Mouse (Mus musculus) cerebellum, postnatal 4 days (tissue): ENCODE results near the gene Ptx3.

ENCODE experiments used
- DNase-seq, 2 experiments: peaks; one replicate each; pipeline ENCODE4 v3.0.0; 2022; ENCODE audit warnings: low spot score in 2 of 2, mixed read lengths in 1 of 2

The Ptx3 gene

DNA sequence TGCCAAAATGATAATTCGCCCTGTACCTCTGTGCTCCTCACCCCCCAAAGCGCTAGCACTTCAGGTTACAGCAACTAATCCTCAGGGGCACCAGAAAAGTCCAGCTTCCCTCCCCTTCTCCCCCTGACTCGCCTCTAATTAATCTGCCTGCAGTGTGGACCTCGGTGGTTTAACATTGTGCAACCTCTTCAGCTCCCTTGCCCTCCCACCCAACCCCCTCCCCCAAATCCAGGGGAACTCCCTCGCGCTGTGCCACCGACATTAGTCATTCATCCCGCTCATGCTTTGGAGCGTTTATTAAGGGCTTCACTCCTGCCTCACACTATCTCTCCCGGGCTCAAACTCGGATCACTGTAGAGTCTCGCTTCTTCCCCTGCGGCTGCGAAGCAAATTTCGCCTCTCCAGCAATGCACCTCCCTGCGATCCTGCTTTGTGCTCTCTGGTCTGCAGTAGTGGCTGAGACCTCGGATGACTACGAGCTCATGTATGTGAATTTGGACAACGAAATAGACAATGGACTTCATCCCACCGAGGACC lies at the start of gene Ptx3:
TSS of gene Ptx3 (plus strand) at position 256 of the 537 bp plus-strand sequence.
- DNase-seq: no peak

DNA sequence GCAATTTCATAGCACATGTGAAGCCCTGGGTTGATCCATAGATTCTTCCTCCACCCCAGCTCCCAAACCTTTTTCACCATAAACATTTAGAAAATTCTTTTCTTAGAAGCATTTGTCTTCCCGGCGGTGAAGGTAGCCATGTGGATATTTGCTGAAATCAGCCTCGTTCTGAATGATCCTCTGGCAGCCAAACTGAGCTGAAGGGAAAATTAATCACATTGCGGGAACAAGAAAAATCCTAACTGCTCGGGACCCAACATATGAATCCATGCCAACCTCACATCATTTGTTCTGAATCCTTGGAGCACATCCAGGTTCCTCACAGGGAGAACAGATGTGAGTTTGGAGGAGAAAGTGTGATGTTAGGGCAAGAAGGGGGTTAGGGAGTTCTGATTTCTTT lies 46.8 kb upstream of the Ptx3 start:
- DNase-seq: peak in 1 of 2 experiments; percentile 12

DNA sequence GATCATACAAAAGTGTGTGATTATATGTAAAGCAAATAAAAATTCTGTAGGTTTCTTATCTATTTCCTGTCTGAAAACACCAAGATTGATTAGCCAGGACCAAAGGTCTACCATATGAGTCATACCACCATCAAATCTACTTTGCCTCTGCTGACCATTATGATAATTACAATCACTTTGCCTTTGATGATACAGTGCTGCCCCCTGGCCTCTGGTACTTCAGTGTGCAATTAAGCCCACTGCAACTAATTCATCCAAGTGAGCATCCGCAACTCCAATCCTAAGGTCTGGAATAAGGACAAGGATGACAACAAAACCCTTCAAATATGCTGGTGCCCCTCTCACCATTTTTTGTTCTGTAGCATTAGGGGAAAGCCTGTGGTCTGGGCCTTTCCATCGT lies 40.1 kb upstream of the Ptx3 start:
- DNase-seq: no peak

DNA sequence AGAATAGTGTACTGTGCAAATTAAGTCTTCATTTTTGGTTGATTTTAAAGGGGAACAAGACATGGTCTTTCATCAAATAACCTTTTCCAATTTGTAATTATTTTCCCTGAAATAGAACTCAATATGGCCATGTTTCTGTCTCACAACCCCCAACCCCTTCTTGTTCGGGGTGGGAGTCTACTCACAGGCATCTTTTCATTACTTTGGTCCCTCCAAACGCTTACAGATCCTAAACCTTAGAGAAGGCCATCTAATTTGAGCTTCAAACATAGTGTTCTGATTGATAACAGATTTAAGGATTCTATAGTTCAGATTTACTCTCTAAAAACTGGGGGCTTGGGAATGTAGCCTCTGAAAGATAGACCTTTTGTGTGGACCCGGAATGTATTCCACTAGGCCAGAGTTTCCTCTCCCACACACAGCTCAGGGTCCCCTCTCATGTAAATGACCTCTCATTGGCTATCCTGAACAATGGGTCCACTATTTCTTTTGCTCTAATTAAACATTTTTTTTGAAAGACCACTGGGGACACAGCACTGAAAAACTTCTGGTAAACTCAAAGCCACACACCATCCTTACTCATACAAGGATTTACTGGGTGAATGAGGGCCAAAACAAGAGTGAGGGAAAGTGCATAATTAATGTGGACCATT lies 25.7 kb upstream of the Ptx3 start:
- no peak for DNase-seq

DNA sequence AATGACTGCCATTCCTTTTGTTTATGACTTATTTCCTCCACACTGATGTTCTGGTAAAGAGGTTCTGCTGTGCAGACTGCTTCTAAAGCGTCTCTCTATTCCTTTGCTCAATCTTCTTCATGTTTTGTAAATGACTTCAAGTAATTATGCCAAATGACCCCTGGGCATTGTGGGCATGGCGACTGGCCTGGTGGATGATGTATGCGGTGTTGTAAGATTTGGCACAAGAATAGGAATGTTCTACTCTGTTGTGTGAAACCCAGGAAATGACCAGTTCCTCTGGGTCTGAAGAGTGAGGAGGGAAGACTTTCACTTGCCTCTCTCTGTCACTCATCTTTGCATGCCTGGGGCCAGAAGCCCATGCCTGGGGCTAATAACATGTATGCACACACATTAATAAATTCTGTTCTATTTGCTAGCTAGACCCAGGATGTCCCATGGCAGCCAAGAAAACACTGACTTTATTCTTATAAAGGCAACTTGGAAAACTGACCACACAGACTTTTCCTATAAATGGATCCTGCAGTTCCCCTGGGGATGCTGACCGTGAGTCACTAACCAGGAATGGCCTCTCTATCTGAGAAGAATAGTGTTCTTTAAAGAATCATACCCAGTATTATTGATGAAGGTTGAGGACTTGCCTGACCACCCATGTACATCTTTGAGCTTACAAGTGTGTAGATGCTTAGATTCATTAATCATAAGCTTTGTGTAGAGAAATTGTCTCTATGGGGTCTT lies 10.7 kb upstream of the Ptx3 start:
- no peak for DNase-seq

DNA sequence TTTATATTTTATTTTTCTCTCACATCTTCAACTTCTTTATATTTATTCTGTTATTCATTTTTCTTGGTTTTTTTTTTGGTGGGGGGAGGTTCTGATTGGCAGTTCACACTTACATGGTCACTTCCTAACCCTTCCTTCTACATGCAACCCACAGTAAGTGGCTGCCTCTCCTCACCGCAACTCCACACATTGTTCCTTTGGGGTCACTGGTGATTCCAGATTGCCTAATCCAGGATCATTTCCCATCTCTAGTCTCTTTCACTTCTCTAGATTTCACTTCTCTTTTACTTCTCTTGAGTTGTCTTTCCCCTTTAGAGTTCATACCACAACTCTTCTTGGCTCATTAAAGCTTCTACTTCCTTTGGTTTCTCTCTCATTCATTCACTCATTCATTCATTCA lies 6.2 kb upstream of the Ptx3 start:
- DNase-seq: no peak

DNA sequence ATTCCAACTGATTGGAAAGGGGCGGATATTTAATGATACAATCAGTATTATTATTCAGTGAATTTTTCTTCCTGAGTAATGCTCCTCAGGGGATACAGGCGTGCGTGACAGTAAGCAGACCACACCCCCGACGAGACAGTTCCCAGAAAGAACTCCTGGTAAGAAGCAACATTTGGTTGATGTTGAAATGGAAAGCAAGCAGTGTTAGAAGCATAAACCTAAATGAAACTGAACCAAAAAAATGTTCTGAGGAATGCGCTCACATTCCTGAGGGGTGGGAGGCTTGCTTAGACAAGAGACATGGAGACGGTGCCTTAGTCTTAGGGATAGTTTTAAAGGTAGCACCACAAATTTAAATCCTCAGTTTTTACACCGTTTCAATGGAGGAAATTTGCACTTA lies 4.0 kb upstream of the Ptx3 start:
- DNase-seq: no peak

DNA sequence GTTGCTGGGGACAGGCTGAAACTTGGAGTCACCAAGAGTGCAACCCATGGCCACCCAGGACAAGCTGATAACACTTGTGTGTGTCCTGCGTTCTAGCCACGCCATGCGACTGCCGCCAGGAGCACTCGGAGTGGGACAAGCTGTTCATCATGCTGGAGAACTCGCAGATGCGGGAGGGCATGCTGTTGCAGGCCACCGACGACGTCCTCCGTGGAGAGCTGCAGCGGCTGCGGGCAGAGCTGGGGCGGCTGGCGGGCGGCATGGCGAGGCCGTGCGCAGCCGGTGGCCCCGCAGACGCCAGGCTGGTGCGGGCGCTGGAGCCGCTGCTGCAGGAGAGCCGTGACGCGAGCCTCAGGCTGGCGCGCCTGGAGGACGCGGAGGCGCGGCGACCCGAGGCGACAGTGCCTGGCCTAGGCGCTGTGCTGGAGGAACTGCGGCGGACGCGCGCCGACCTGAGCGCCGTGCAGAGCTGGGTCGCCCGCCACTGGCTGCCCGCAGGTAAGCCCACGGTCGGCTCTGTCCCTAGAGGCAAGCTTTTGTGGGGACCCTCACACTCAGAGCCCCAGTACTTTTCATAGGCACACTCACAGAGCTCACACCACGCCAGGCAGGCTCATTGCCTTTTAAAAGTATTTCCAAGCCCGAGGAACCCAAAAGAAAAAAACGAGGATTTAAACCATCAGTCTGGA lies 988 bp downstream of the Ptx3 start:
- DNase-seq: peak in 1 of 2 experiments; percentile 45

DNA sequence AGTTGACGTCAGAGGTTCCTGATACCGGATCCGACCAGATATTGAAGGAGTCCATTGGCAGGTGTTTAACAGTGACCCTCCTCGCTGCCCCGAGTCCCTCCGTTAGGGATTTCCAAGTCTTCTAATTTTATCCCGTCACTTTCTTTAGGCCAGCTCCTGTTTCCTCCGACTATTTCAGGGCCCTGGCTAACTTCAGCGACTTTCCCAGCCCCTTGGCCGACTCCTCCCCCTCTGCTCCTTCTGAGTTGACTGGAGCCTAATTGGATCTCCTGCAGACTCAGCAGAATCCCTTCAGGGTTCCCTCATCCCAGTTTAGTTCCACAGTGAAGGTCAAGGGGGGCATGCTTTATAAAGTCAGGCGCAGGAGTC lies 1.5 kb downstream of the Ptx3 start:
- no peak for DNase-seq

DNA sequence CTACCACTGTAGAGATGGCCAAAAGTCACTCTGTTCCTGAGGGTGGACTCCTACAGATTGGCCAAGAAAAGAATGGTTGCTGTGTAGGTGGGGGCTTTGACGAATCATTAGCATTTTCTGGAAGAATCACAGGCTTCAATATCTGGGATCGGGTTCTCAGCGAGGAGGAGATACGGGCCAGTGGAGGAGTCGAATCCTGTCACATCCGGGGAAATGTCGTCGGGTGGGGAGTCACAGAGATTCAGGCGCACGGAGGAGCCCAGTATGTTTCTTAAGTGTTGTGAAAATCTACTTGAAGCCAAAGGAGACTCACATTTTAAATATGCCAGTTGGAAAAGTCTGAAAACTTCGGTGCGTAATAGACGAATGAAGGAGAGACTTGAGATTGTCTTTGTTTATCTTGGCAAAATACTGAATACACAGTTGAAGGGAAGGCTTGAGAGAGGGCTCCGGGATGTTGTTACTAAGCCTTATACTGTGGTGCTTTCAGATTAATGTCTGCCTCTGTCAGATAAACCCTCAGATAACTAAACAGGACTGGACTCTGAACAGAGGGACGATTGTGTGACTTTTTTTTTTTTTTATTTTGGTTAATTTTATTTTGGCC lies 5.3 kb downstream of the Ptx3 start:
- no peak for DNase-seq

DNA sequence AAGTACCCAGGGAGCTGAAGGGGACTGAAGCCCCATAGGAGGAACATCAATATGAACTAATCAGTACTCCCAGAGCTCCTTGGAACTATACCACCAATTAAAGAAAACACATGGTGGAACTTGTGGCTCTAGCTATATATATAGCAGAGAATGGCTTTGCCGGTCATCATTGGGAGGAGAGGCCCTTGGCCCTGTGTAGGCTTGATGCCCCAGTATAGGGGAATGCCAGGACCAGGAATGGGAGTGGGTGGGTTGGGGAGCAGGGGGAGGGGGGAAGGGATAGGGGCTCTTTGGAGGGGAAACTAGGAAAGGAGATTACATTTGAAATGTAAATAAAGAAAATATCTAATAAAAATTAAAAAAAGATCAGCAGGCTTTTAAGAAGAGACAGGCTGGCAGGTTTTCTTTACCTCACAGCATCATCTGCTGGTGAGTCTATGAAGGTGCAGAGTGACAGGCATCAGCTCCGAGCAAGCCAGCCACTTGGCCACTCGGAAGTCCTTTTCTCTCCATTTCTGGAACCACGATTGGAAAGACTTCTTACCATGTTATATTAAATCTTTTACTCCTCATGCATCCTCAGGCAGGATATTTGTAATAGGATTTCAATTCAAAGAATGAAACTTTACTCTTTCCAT lies 16.6 kb downstream of the Ptx3 start:
- DNase-seq: peak in 1 of 2 experiments; percentile 18

DNA sequence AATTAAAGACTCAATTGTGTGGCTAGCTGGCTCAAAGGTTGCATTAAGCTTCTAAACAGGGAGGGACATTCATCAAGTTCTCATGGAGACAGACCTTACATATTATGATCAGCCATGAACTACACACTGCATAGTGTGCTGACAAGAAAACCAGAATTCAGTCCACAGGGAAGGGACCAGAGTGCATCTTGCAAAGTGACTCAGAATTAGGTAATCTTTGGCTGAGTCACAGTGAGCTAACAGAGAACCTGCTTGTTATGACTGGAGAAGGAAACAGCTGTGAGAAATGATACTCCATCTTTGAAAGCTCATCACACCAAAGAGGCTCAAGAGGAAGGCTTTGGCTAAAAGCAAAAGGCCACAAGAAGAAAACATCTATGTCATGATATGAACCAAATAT lies 20.8 kb downstream of the Ptx3 start:
- DNase-seq: no peak

DNA sequence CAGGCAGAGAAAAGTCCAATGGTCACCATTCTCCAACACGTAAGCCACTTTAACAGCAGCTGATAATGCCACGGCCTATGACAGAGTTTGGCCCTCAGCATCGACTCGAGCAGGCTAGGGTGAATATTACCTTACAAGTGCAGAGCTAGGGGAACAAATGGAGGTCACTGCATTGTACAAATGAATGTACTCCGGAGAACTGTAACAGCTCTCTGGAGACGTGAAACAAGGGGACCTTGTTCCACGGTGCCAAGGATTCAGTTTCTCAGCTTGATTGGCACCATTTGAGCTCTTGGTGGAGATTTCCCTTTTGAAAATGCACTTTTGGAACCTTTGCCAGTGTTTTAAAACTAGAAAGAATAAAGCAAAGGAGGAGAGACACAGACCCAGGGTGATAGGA lies 32.1 kb downstream of the Ptx3 start:
- DNase-seq: no peak

DNA sequence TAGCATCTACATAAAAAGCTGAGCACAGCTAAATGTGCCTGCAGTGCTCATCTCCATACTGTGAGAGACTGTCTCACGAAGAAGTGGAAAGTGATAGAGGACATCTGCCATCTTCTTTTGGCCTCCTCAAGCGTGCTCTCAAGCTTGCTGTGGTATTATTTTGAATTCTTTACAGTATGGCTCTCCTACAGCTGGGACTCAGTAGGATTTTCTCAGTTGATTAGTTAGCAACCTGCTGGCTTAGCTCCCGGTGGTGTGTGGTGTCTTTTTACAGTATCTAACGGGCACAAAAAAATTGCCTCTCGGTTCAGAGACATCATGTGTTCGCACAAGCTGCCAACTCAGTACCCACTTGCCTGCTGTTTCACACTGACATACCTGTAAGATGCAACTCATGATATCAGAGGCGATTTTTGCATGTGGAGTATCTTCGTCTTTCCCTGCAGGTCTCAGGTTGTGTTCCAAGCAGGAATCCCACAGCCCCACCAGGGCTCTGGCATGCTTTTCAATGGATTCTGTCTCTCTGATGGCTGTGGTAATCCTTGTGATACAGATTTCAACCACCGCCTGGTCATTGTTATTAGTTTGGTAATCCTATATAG lies 34.9 kb downstream of the Ptx3 start:
- peak in 1 of 2 experiments; percentile 16 for DNase-seq

DNA sequence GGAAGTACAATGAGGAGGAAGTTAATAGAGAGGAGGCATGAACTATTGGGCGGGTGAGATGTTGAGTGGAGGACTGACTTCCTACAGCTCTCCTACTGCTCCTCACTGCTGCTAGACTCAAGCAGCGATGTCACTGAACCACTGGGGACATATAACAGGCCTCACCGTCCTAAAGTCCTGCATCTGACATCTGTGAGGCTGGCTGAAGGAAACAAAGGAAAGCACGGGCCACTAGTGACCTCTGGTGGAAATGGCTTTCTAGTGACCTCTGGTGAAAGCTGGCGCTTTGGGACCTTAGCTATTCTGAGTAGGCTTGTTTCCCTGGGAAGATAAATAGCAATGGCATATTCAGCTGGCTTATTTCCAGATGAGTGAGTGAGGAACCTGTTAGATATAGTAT lies 42.6 kb downstream of the Ptx3 start:
- peak in 1 of 2 experiments; percentile 25 for DNase-seq

DNA sequence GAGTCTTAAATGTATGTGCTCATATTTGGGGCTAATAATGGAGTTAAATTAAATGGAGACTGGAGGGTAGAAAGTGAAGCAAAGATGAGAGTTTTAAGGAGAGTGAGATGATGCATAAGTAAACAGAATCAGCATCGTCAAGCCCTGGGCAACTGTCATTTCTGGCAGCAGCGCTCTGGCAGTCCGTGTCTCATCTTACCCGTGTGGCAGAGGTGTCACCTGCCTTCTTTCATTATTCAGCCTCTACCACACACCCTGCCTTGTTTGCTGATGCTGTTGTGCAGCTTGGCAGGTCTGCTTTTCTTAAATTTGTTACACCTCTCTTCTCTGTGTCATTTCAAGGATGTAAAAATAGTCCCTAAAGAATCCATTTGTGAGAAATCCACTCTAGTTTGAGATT lies 43.6 kb downstream of the Ptx3 start:
- no peak for DNase-seq
